Mouse (Mus musculus) lung, embryonic 15.5 days (tissue): ENCODE measurements around the gene Tada3. TPM values are rescaled to one million over a fixed set of nuclear protein-coding genes. Genes with fewer than 3 reads are reported as not detected.

Experiments used
- ATAC-seq: fragments of 200-750 bp; cut with Nextera tagmentation; 2 replicates; pipeline ENCODE4 v1.8.0; 2017; ENCODE audit warnings: moderate number of reproducible peaks, borderline replicate concordance; ENCODE audit not compliant: low FRiP score, low TSS enrichment; ENCODE audit errors: extremely low read depth
- H3K27ac ChIP-seq: fragments of 300-500 bp; sonication (generic); 2 replicates; pipeline ENCODE4 v1.5.1; 2015; ENCODE audit warnings: moderate library complexity, mild to moderate bottlenecking, inconsistent platforms
- H3K27me3 ChIP-seq: fragments of 300-500 bp; sonication (generic); 2 replicates; pipeline ENCODE4 v1.6.1; 2015; ENCODE audit warnings: inconsistent platforms
- H3K36me3 ChIP-seq: fragments of 300-500 bp; sonication (generic); 2 replicates; pipeline ENCODE4 v1.6.1; 2015; ENCODE audit warnings: inconsistent platforms
- H3K4me1 ChIP-seq: fragments of 300-500 bp; sonication (generic); 2 replicates; pipeline ENCODE4 v1.6.1; 2015; ENCODE audit warnings: inconsistent platforms
- H3K4me2 ChIP-seq: fragments of 300-500 bp; sonication (generic); 2 replicates; pipeline ENCODE4 v1.6.1; 2015; ENCODE audit warnings: inconsistent platforms, mild to moderate bottlenecking, moderate library complexity
- H3K4me3 ChIP-seq: fragments of 300-500 bp; sonication (generic); 2 replicates; pipeline ENCODE4 v1.5.1; 2015; ENCODE audit warnings: mild to moderate bottlenecking, inconsistent platforms
- H3K9ac ChIP-seq: fragments of 300-500 bp; sonication (generic); 2 replicates; pipeline ENCODE4 v1.6.1; 2015; ENCODE audit warnings: inconsistent platforms
- H3K9me3 ChIP-seq: fragments of 300-500 bp; sonication (generic); 2 replicates; pipeline ENCODE4 v1.6.1; 2016; ENCODE audit warnings: inconsistent platforms
- WGBS: fragments of 180-500 bp; shearing (Covaris S2); methylation state at CpG from one replicate; pipeline ENCODE4 v1.1.7; 2015; 5-methylcytosine and 5-hydroxymethylcytosine counted together
- polyA plus RNA-seq: library from polyadenylated mRNA; unstranded; fragments of >200 nt; fragmentation: Nextera tagmentation; extraction: Ambion mirVana; gene quantifications from 2 replicates; pipeline ENCODE4 v1.2.1, GENCODE M21; 2015

Gene Tada3
- polyA plus RNA-seq, 1 experiment from 2014 or later, result 54.6 TPM

DNA sequence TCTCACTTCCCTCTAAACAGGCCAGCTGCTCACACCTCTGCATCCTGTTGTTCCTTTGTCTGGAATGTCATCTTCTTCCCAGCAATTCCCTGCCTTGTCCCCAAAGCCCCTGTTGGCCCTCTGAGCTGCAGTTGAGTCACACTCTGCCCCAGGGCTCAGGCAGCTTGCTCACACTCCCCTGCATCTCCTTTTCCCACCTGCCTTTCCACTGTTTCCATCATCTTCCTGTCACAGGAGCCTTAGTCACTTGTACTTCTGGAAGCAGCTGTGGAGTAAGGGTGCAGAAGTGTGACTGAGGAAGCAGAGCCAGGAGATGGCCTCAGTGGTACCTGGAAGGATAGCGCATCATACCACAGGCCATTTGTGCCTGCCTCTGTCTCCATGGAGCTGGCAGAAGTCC is 15.4 kb downstream of the Tada3 start:
- 90% methylated on average over 1 of the region's 1 CpGs for WGBS
- no peak overlapping the region for H3K9ac ChIP-seq

DNA sequence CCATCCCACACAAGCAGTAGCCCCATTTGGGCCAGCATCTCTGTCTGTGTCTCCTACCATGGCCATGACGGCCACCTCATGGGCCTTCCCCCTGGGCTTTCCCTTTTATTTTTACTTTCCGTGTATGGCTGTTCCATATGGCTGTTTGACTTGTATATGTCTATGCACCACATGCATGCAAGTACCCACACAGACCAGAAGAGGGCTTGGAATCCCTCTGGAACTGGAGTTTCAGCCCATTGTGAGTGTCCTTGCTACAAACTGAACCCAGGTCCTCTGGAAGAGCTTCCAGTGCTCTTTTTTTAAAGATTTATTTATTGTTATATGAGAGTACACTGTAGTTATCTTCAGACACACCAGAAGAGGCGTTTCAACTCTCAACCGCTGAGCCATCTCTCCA is 16.2 kb downstream of the Tada3 start:
- Histone ChIP-seq H3K27ac (no peak overlapping the region), H3K36me3 (peaks cover 3% of the 10 kb centered on the region; the same call in 1 of the 2 replicates), H3K4me2 (no peak overlapping the region), H3K9ac (no peak overlapping the region), H3K27me3 (no peaks in the 10 kb centered on the region), H3K9me3 (no peaks in the 10 kb centered on the region), H3K4me3 (no peak overlapping the region), H3K4me1 (no peaks in the 10 kb centered on the region)
- ATAC-seq, result no peak
- 72% methylated on average over 4 of the region's 4 CpGs for WGBS

More for the DNA sequence above, 15.4 kb downstream of the Tada3 start:
- no peak overlapping the region for H3K4me3 ChIP-seq
- ATAC-seq, result no peak
- H3K4me2 ChIP-seq, result no peak overlapping the region
- no peaks in the 10 kb centered on the region for H3K27me3 ChIP-seq
- H3K27ac ChIP-seq, result no peak overlapping the region
- H3K9me3 ChIP-seq, result no peaks in the 10 kb centered on the region
- no peaks in the 10 kb centered on the region for H3K4me1 ChIP-seq
- peaks cover 9% of the 10 kb centered on the region; the same call in 1 of the 2 replicates for H3K36me3 ChIP-seq

DNA sequence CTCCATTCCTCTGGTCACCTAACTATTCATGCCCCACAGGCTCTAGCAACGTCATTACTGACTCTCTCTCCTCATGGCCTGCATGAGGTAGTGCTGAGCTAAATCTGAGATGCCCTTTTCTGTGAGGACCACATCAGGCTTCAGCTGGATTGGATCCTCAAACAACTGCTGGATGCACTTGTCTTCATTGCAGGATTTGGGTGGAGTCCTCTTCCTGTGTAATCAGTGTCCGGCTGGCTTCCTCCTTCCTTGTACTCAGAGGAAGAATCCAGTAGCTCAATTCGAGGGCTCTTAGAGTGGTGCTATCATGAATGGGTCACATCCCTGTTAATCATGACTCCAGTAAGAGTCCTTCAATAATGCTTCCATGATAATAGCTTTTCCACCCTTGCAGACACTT is 24.0 kb downstream of the Tada3 start:
- Histone ChIP-seq H3K36me3 (no peaks in the 10 kb centered on the region), H3K4me3 (no peak overlapping the region), H3K27me3 (no peaks in the 10 kb centered on the region), H3K27ac (no peak overlapping the region), H3K4me1 (0 out of 2 replicates have a peak, but pooled peaks cover 5% of the 10 kb centered on the region), H3K9me3 (no peaks in the 10 kb centered on the region), H3K4me2 (no peak overlapping the region), H3K9ac (no peak overlapping the region)
- no peak for ATAC-seq
- WGBS, result 58% methylated on average over 3 of the region's 3 CpGs

DNA sequence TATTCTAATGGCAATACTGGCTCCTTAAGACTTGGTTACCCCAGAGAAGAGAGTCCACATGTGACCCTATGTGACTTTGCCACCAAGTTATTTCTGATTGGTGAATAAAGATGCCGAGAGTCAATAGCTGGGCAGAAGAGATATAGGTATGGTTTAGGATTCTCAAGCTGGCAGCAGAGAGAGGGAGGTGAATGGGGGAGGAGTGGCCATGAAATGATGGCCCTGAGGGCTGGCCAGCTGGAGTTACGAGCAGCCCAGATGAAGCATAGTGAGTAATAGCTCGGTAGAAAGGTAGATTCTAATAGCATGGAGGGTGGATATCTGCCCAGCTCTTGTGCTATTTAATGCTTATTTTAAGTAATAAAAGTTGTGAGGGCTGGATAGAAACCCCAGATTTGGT is 24.9 kb downstream of the Tada3 start:
- Histone ChIP-seq H3K27me3 (no peaks in the 10 kb centered on the region), H3K4me1 (0 out of 2 replicates have a peak, but pooled peaks cover 5% of the 10 kb centered on the region), H3K4me3 (no peak overlapping the region), H3K4me2 (no peak overlapping the region), H3K9me3 (no peaks in the 10 kb centered on the region), H3K9ac (no peak overlapping the region), H3K36me3 (no peaks in the 10 kb centered on the region), H3K27ac (no peak overlapping the region)
- 67% methylated on average over 3 of the region's 3 CpGs for WGBS
- ATAC-seq, result no peak

DNA sequence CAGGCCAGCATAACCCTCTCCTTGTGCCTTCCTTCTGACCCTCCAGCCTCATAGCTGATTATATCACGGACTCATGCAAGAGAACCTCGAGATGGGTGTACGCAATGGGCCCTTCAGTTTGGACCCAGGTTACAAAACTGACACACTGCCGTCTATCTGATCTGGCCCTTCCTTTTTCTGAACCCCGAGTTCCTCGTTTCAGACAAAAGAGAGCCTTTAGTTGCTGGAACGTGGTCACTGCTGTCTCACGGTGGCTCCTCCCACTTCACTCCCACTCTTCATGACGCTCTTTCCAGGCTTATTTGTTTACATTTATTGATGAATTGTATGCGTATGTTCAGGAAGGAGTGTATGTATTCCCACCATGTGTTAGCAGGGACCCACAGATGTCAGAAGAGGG is 26.0 kb downstream of the Tada3 start:
- no peak overlapping the region for H3K9ac ChIP-seq
- H3K4me2 ChIP-seq, result no peak overlapping the region
- H3K27ac ChIP-seq, result no peak overlapping the region
- H3K9me3 ChIP-seq, result no peaks in the 10 kb centered on the region
- 46% methylated on average over 10 of the region's 10 CpGs for WGBS
- H3K27me3 ChIP-seq, result no peaks in the 10 kb centered on the region
- H3K4me1 ChIP-seq, result 0 out of 2 replicates have a peak, but pooled peaks cover 5% of the 10 kb centered on the region
- no peaks in the 10 kb centered on the region for H3K36me3 ChIP-seq
- no peak overlapping the region for H3K4me3 ChIP-seq
- no peak; the same call in 1 of the 2 replicates for ATAC-seq

DNA sequence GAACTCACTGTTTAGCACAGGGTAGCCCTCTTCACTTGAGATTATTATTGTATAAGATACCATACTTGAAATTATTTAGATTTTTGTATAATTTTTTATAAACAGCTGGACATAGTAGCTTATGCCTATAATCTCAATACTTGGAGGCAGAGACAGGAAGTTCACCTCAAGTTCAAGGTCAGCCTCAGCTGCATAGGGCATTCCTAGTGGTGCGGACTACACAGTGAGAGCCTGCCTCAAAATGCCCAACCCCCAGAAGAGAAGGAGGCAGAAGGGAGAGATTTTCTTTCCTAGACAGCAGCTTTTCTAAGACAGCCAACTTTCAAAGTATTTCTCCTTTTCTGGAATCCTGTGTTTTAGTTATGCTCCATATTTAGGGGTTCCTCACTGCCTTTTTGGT is 26.5 kb downstream of the Tada3 start:
- 0 out of 2 replicates have a peak, but pooled peaks cover 5% of the 10 kb centered on the region for H3K4me1 ChIP-seq
- no peak overlapping the region for H3K27ac ChIP-seq
- H3K4me3 ChIP-seq, result no peak overlapping the region
- no peak overlapping the region for H3K4me2 ChIP-seq
- no peaks in the 10 kb centered on the region for H3K9me3 ChIP-seq
- no peak overlapping the region for H3K9ac ChIP-seq
- no peaks in the 10 kb centered on the region for H3K27me3 ChIP-seq
- no peaks in the 10 kb centered on the region for H3K36me3 ChIP-seq
- 65% methylated on average over 1 of the region's 1 CpGs for WGBS
- no peak for ATAC-seq

DNA sequence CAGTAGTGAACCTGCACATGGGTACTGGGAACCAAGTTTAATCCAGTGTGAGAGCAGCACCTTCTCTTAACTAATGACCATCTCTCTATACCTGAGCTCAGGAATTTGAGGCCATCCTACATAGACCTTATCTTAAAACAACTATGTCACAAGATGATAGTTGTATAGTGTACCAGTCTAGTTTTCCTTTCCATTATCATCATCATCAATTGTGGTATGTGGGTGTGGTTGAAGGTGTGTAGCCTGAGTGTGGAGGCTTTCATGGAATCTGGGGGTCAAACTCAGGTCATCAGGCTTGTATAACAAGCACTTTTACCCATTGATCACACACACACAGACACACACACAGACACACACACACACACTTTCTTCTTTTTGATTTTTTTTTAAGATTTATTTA is 27.1 kb downstream of the Tada3 start:
- ATAC-seq, result no peak
- Histone ChIP-seq H3K9me3 (no peaks in the 10 kb centered on the region), H3K36me3 (no peaks in the 10 kb centered on the region), H3K4me2 (no peak overlapping the region), H3K4me3 (no peak overlapping the region), H3K9ac (no peak overlapping the region), H3K4me1 (0 out of 2 replicates have a peak, but pooled peaks cover 5% of the 10 kb centered on the region), H3K27ac (no peak overlapping the region), H3K27me3 (no peaks in the 10 kb centered on the region)

DNA sequence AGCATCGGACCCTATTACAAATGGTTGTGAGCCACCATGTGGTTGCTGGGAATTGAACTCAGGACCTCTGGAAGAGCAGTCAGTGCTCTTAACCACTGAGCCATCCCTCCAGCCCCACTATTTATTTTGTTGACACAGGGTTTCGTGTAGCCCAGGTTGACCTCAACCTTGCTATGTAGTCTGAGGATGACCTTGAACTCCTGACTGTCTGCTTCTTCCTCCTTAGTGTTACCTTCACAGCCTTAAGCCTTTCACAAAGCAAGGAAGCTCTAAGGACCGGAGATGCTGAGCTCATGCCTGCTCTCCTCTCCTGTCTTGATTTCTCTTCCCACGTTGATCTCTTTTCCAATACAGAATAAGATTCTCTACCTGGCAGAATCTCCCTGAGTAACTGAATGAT is 30.8 kb downstream of the Tada3 start:
- Histone ChIP-seq H3K4me3 (no peak overlapping the region), H3K9ac (no peak overlapping the region), H3K9me3 (no peaks in the 10 kb centered on the region), H3K27ac (no peak overlapping the region), H3K36me3 (no peaks in the 10 kb centered on the region), H3K4me1 (peaks cover 28% of the 10 kb centered on the region), H3K27me3 (no peaks in the 10 kb centered on the region), H3K4me2 (no peak overlapping the region)
- no peak for ATAC-seq
- WGBS, result 54% methylated on average over 4 of the region's 4 CpGs

DNA sequence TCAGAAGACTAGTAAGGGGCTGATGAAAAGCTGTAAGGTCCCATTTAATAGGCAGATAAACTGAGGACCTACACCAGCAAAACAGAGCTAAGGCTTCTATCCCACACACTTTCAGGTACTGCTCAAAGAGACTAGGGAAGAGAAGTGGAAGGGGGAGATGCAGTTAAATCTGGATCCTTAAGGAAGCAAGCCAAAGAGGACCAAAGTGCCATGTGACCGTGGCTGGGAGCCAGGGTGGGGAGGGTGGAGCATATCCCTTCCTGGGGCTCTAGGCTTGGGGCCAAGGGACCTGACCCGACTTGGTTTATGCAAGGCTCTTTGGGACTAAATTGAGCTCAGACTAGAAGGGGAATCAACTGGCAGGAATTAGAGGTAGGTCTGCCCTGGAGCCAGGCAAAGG is 33.4 kb downstream of the Tada3 start:
- peak overlapping the region; percentile 67; the same call in 1 of the 2 replicates for H3K4me3 ChIP-seq
- peaks cover 28% of the 10 kb centered on the region for H3K4me1 ChIP-seq
- peaks cover 8% of the 10 kb centered on the region; the same call in 1 of the 2 replicates for H3K36me3 ChIP-seq
- peak overlapping the region; percentile 77 for H3K4me2 ChIP-seq
- H3K27ac ChIP-seq, result peak overlapping the region; percentile 62
- H3K27me3 ChIP-seq, result no peaks in the 10 kb centered on the region
- no peak overlapping the region; the same call in 1 of the 2 replicates for H3K9ac ChIP-seq
- 14% methylated on average over 2 of the region's 2 CpGs for WGBS
- H3K9me3 ChIP-seq, result no peaks in the 10 kb centered on the region
- peak; percentile 51; the same call in 1 of the 2 replicates for ATAC-seq

DNA sequence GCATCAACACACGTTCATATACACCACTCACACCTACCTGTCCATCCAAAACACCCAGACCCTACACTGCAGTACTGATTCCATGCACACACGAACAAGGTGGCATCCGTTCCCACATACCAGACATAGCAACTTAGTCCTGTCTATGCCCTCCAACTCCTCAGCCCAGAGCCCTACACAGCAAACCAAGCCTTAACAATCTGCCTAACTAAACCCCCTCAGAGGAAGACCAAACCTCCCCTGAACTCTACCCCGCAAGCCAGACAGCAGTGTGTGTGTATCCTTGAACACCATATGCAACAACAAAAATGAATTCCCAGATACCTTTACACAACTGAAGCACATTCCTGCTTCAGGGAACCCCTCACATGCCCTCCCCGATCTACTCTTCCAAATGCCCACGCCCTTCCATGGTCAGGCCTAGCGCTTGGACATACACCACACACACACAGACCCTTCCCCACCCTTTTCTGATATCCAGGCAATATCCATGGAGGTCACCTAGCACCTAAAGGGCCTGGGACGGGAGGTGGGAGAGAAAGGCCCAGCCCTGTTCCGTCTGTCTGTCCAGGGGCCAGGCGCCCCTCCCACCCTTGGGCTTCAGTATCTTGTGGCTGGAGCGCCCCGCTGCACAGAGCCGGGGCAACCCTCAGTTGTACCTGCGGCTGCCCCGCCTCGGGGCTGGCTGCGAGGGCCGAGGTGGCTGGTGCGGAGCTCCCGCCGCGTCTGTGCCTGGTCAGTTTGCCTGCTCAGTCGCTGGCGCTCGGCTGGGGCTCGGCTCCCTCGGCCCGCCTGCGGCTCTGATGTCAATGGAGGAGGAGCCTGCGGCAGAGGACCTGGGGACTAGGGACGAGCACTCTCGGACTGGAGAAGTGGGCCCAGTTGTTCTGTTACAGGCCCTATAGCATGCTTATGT is 34.2 kb downstream of the Tada3 start, which contains the start of gene Camk1:
Gene Camk1, minus strand, starts transcription at position 808 of the 916 bp plus-strand sequence.
- peaks cover 28% of the 10 kb centered on the region for H3K4me1 ChIP-seq
- peak within 1 kb of the TSS; percentile 82 for H3K9ac ChIP-seq
- peaks cover 17% of the 10 kb centered on the region for H3K36me3 ChIP-seq
- peak; percentile 91 for ATAC-seq
- peak within 1 kb of the TSS; percentile 67 for H3K4me3 ChIP-seq
- H3K27me3 ChIP-seq, result no peaks in the 10 kb centered on the region
- WGBS, result 8% methylated on average over 32 of the region's 32 CpGs
- peak within 1 kb of the TSS; percentile 77 for H3K4me2 ChIP-seq
- no peaks in the 10 kb centered on the region for H3K9me3 ChIP-seq
- H3K27ac ChIP-seq, result peak within 1 kb of the TSS; percentile 62

DNA sequence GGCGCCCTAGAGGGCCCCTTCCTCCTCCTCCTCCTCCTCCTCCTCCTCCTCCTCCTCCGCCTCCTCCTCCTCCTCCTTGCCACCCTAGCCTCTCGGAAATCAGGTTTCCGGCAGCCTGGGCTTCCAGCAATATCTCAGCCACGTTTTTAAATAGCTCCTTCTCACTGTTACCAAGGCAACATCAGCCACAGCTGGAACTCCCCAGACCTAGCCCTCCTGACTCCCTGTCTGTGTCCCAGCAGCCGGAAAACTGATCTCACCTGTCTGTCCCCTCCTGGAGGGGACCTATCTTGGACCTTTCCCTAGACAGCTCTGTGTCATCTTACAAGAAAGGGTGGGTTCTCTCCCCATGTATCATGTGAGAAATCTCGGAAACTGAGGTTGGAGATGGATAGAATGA is 35.4 kb downstream of the Tada3 start:
- no peaks in the 10 kb centered on the region for H3K9me3 ChIP-seq
- no peaks in the 10 kb centered on the region for H3K27me3 ChIP-seq
- peak overlapping the region; percentile 77 for H3K4me2 ChIP-seq
- peak overlapping the region; percentile 82; the same call in 1 of the 2 replicates for H3K9ac ChIP-seq
- H3K4me1 ChIP-seq, result peaks cover 29% of the 10 kb centered on the region
- H3K4me3 ChIP-seq, result peak overlapping the region; percentile 67
- peak overlapping the region; percentile 39; the same call in 1 of the 2 replicates for H3K27ac ChIP-seq
- 20% methylated on average over 3 of the region's 7 CpGs for WGBS
- ATAC-seq, result no peak
- peaks cover 25% of the 10 kb centered on the region for H3K36me3 ChIP-seq

DNA sequence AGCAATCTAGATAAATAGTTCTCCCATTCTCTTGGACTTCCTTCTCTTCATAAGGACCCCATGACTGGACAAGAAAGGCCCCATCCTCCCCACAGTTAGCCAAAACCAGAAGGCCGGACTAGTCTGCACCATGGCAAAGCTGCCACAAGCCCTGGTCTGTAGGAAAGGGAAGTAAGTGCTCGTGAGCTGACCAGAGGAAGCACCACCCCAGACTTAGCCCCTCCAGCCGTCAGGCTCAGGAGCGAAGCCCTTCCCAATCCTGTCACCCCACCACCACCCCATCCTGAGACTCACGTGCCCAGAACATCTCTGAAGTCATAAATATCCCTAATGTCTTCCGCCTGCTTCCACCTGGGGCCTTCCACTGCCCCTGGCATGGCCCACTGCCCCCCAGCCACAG is 36.1 kb downstream of the Tada3 start:
- peaks cover 34% of the 10 kb centered on the region for H3K4me1 ChIP-seq
- H3K4me2 ChIP-seq, result 0 out of 2 replicates have a peak overlapping the region, but pooled peaks have one; percentile 77
- peaks cover 25% of the 10 kb centered on the region for H3K36me3 ChIP-seq
- WGBS, result 71% methylated on average over 6 of the region's 6 CpGs
- H3K9me3 ChIP-seq, result no peaks in the 10 kb centered on the region
- ATAC-seq, result no peak
- no peak overlapping the region for H3K9ac ChIP-seq
- no peaks in the 10 kb centered on the region for H3K27me3 ChIP-seq
- H3K27ac ChIP-seq, result no peak overlapping the region
- H3K4me3 ChIP-seq, result no peak overlapping the region
